Mouse (Mus musculus) testis, adult 2 months (tissue): ENCODE data around the gene Cst13. TPM values are rescaled to one million over a fixed set of nuclear protein-coding genes. Genes with fewer than 3 reads are reported as not detected.

Experiments used
- H3K27ac ChIP-seq: fragments of 200-500 bp; 2 replicates; pipeline ENCODE4 v1.5.1; 2012; ENCODE audit warnings: low read depth, low read length; ENCODE audit not compliant: control insufficient read depth, insufficient read depth
- H3K27me3 ChIP-seq: fragments of 200-500 bp; 2 replicates; pipeline ENCODE4 v1.6.1; 2012; ENCODE audit warnings: mild to moderate bottlenecking, low read length, moderate library complexity; ENCODE audit not compliant: control insufficient read depth, insufficient read depth
- H3K36me3 ChIP-seq: fragments of 200-500 bp; 2 replicates; pipeline ENCODE4 v1.6.1; 2012; ENCODE audit warnings: mild to moderate bottlenecking, low read length; ENCODE audit not compliant: control insufficient read depth, insufficient read depth
- H3K4me1 ChIP-seq: fragments of 200-500 bp; 2 replicates; pipeline ENCODE4 v1.6.1; 2012; ENCODE audit warnings: low read length; ENCODE audit not compliant: control insufficient read depth, insufficient read depth
- H3K4me3 ChIP-seq: fragments of 200-500 bp; 2 replicates; pipeline ENCODE4 v1.5.1; 2012; ENCODE audit warnings: low read depth, mild to moderate bottlenecking, low read length, moderate library complexity, mixed read lengths; ENCODE audit not compliant: control insufficient read depth
- CTCF ChIP-seq: fragments of 200-500 bp; IDR thresholded peaks from 2 replicates; pipeline ENCODE4 v1.5.1; 2012; ENCODE audit warnings: low read depth, mild to moderate bottlenecking, inconsistent platforms, low read length, moderate library complexity; ENCODE audit not compliant: control insufficient read depth, insufficient read depth, insufficient replicate concordance
- POLR2A ChIP-seq: fragments of 200-500 bp; IDR thresholded peaks from 2 replicates; pipeline ENCODE4 v1.6.1; 2012; ENCODE audit warnings: low read depth, mild to moderate bottlenecking, inconsistent platforms, low read length, moderate library complexity; ENCODE audit not compliant: control insufficient read depth
- polyA plus RNA-seq: library from polyadenylated mRNA; depleted of rRNA; stranded (reverse); fragments of >200 nt; gene quantifications from 2 replicates; pipeline ENCODE4 v1.2.3, GENCODE M21; 2012

The Cst13 gene
- polyA plus RNA-seq, 1 experiment = 104 TPM

- H3K27me3 ChIP-seq = no peaks in the 10 kb centered on the region
Observed at GRCm38 (mm10) chr2:148861693-148862092, 41.8 kb downstream of the Cst13 start.

GRCm38 (mm10) chr2:148864966-148865365 is 45.1 kb downstream of the Cst13 start, which contains the start of gene 9230104L09Rik:
TSS of gene 9230104L09Rik (minus strand) at chr2:148865038.
- Histone ChIP-seq H3K4me1 (no peaks in the 10 kb centered on the region), H3K27me3 (no peaks in the 10 kb centered on the region), H3K4me3 (no peak within 1 kb of the TSS), H3K27ac (peak within 1 kb of the TSS; percentile 57), H3K36me3 (no peaks in the 10 kb centered on the region)
- no peak for TF ChIP-seq POLR2A
- TF ChIP-seq CTCF = no peak

More at GRCm38 (mm10) chr2:148861693-148862092, 41.8 kb downstream of the Cst13 start:
- Histone ChIP-seq H3K4me3 (no peak overlapping the region), H3K36me3 (no peaks in the 10 kb centered on the region), H3K27ac (no peak overlapping the region), H3K4me1 (no peaks in the 10 kb centered on the region)
- TF ChIP-seq POLR2A = no peak
- no peak for TF ChIP-seq CTCF

GRCm38 (mm10) chr2:148868959-148869358 is 49.1 kb downstream of the Cst13 start:
- Histone ChIP-seq H3K4me1 (no peaks in the 10 kb centered on the region), H3K4me3 (no peak overlapping the region), H3K27ac (no peak overlapping the region), H3K27me3 (no peaks in the 10 kb centered on the region), H3K36me3 (no peaks in the 10 kb centered on the region)
- TF ChIP-seq CTCF (no peak), POLR2A (no peak)

GRCm38 (mm10) chr2:148870526-148870925 is 50.6 kb downstream of the Cst13 start:
- no peaks in the 10 kb centered on the region for H3K36me3 ChIP-seq
- no peak overlapping the region for H3K27ac ChIP-seq
- H3K4me3 ChIP-seq = no peak overlapping the region
- no peak for TF ChIP-seq CTCF
- no peak for TF ChIP-seq POLR2A
- H3K4me1 ChIP-seq = peaks cover 5% of the 10 kb centered on the region
- no peaks in the 10 kb centered on the region for H3K27me3 ChIP-seq

- Histone ChIP-seq H3K27ac (no peak overlapping the region), H3K4me3 (no peak overlapping the region), H3K4me1 (peaks cover 7% of the 10 kb centered on the region), H3K27me3 (no peaks in the 10 kb centered on the region), H3K36me3 (no peaks in the 10 kb centered on the region)
- TF ChIP-seq POLR2A (no peak), CTCF (no peak)
Observed at GRCm38 (mm10) chr2:148872860-148873259, 53.0 kb downstream of the Cst13 start.

- H3K27ac ChIP-seq = peak overlapping the region; percentile 39; the same call in 1 of the 2 replicates
- H3K4me3 ChIP-seq = peak overlapping the region; percentile 84
- H3K36me3 ChIP-seq = no peaks in the 10 kb centered on the region
- H3K27me3 ChIP-seq = no peaks in the 10 kb centered on the region
- peaks cover 7% of the 10 kb centered on the region for H3K4me1 ChIP-seq
- TF ChIP-seq POLR2A (no peak), CTCF (no peak)
Observed at GRCm38 (mm10) chr2:148874224-148874616, 54.3 kb downstream of the Cst13 start.

- no peaks in the 10 kb centered on the region for H3K36me3 ChIP-seq
- H3K4me1 ChIP-seq = peaks cover 7% of the 10 kb centered on the region
- H3K27me3 ChIP-seq = no peaks in the 10 kb centered on the region
- H3K4me3 ChIP-seq = peak overlapping the region; percentile 84
- peak overlapping the region; percentile 70 for H3K27ac ChIP-seq
- TF ChIP-seq POLR2A = no peak
- no peak for TF ChIP-seq CTCF
Observed at GRCm38 (mm10) chr2:148874617-148875334, 54.9 kb downstream of the Cst13 start.

- Histone ChIP-seq H3K36me3 (no peaks in the 10 kb centered on the region), H3K4me1 (peaks cover 7% of the 10 kb centered on the region), H3K4me3 (peak within 1 kb of the TSS; percentile 84), H3K27ac (peak within 1 kb of the TSS; percentile 70), H3K27me3 (no peaks in the 10 kb centered on the region)
- TF ChIP-seq POLR2A (peak; percentile 62), CTCF (no peak)
Observed at GRCm38 (mm10) chr2:148875335-148875811, 55.5 kb downstream of the Cst13 start, which contains the start of gene Cst3. TSS of gene Cst3 (minus strand) at chr2:148875692.
